Mouse (Mus musculus) retina, embryonic 14.5 days (tissue): ENCODE results near the gene Rab26.
A peak's percentile ranks its signal among the peaks of the same experiment; 100 is the strongest.

ENCODE experiments used
- DNase-seq: peaks from one replicate; pipeline ENCODE4 v3.0.0-alpha.2; 2015; ENCODE audit warnings: low spot score

The Rab26 gene

GRCm38 (mm10) chr17:24507806-24508460 is 26.1 kb downstream of the Rab26 start:
- DNase-seq = no peak

- no peak for DNase-seq
Observed at GRCm38 (mm10) chr17:24507129-24507664, 26.8 kb downstream of the Rab26 start.

- no peak for DNase-seq
Observed at GRCm38 (mm10) chr17:24506332-24507070, 27.5 kb downstream of the Rab26 start.

GRCm38 (mm10) chr17:24505286-24505955 is 28.6 kb downstream of the Rab26 start:
- DNase-seq = no peak

GRCm38 (mm10) chr17:24504085-24504484 is 29.9 kb downstream of the Rab26 start:
- no peak for DNase-seq

GRCm38 (mm10) chr17:24502208-24502607 is 31.8 kb downstream of the Rab26 start:
- DNase-seq = peak; percentile 33

- no peak for DNase-seq
Observed at GRCm38 (mm10) chr17:24496026-24496425, 38.0 kb downstream of the Rab26 start.

- no peak for DNase-seq
Observed at GRCm38 (mm10) chr17:24495443-24495842, 38.6 kb downstream of the Rab26 start.

GRCm38 (mm10) chr17:24494627-24495335 is 39.2 kb downstream of the Rab26 start:
- peak; percentile 81 for DNase-seq

GRCm38 (mm10) chr17:24490399-24490798 is 43.6 kb downstream of the Rab26 start:
- DNase-seq = no peak

GRCm38 (mm10) chr17:24489265-24490030 is 44.6 kb downstream of the Rab26 start:
- peak; percentile 33 for DNase-seq

GRCm38 (mm10) chr17:24488662-24489264 is 45.2 kb downstream of the Rab26 start:
- DNase-seq = peak; percentile 68

- DNase-seq = peak; percentile 59
Observed at GRCm38 (mm10) chr17:24488186-24488661, 45.8 kb downstream of the Rab26 start, which contains the start of gene Caskin1. TSS of gene Caskin1 (plus strand) at chr17:24488601.

GRCm38 (mm10) chr17:24485090-24485860 is 48.7 kb downstream of the Rab26 start:
- DNase-seq = no peak

- no peak for DNase-seq
Observed at GRCm38 (mm10) chr17:24483495-24483894, 50.5 kb downstream of the Rab26 start.

- DNase-seq = no peak
Observed at GRCm38 (mm10) chr17:24481027-24481815, 52.8 kb downstream of the Rab26 start.

- peak; percentile 34 for DNase-seq
Observed at GRCm38 (mm10) chr17:24480201-24480826, 53.7 kb downstream of the Rab26 start.

- no peak for DNase-seq
Observed at GRCm38 (mm10) chr17:24479431-24479830, 54.6 kb downstream of the Rab26 start.
